Mouse (Mus musculus) gastrocnemius, postnatal 36 days (tissue): Measurements from ENCODE around the gene Kdm4c. TPM values are rescaled to one million over a fixed set of nuclear protein-coding genes. Genes with fewer than 3 reads are reported as not detected.
"Not testable (repeated sequence)": the region's sequence is repeated elsewhere in the genome, so short reads cannot be mapped to it uniquely, and the experiment has no call there.

Experiments used
- DNase-seq, 2 experiments: peaks; one replicate each; pipeline ENCODE4 v3.0.0; 2022
- intact Hi-C: fragments of 180-260 bp; cut with DNase I; formaldehyde crosslinking; loops from one replicate; pipeline ENCODE4 v1.15.1; 2025
- total RNA-seq, 2 experiments: library from RNA; stranded (reverse); gene quantifications; 2 replicates each; pipeline ENCODE4 v1.2.3; 2021

The Kdm4c gene
- total RNA-seq, 2 experiments from 2014 or later, result 5.6 to 9.4 TPM

DNA sequence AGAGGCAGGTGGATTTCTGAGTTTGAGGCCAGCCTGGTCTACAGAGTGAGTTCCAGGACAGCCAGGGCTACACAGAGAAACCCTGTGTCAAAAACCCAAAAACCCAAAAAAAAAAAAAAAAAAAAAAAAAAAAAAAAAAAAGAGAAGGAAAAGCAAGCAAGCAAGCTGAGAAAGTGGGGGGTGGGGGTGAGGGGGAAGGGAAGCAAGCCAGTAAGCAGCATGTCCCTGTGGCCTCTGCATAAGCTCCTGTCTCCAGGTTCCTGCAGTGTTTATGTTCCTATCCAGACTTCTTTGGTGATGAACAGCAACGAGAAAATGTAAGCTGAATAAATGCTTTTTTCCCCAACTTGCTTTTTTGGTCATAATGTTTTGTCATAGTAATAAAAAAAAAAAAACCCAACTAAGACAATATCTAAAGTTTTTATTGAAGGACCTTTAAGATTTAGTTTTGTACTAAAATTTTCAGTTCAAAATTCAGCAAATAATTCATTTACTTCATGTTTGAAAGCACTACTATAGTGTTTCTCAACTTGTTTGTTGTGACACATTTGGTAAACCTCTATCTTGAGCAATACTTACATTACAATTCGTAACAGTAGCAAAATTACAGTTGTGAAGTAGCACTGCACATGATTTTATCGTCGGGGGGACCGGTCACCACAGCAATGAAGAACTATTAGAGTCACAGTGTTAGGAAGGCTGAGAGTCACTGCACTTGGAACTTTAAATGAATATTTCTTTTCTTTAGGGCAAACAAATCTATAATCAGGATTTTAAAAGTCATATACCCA lies 63.2 kb downstream of the Kdm4c start:
- DNase-seq, result no peak
- intact Hi-C loops, result no loop called here

DNA sequence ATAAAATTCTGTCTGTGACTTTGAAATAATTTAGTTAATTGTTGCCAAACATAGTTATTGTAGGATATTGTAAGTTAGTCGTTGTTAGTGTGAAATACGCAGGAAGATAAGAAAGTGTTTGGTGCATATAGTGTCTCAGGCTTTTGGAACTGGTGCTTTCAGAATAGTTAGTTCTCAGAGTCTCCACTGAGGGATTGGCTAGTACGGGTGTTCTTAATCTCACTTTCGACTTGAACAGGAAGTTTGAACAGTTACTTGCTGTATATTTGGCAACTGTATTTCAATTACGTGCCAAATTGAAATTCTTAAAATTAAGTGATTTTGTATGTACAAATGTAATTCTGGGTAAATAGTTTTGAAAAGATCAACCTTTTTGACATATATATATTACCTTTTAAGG lies 68.8 kb downstream of the Kdm4c start:
- intact Hi-C loops, result no loop called here
- DNase-seq, result no peak

DNA sequence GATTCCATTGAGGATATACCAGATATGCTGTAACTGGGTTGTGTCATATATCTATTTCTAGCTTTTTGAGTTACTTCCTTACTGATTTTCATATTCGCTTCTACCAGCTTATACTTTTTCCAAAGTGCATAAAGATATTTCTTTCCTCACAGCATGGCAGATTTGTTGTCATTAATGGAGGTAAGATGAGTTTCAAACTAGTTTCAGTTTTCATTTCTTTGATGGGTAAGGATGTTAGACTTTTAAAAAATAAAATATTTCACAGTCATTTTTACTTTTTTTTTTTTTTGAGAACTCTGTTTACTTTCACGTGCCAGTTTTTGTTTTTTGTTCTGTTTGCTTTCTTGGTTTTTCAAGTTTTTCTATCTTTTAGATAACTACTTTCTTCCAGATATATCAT lies 70.6 kb downstream of the Kdm4c start:
- intact Hi-C loops, result no loop called here
- no peak for DNase-seq

DNA sequence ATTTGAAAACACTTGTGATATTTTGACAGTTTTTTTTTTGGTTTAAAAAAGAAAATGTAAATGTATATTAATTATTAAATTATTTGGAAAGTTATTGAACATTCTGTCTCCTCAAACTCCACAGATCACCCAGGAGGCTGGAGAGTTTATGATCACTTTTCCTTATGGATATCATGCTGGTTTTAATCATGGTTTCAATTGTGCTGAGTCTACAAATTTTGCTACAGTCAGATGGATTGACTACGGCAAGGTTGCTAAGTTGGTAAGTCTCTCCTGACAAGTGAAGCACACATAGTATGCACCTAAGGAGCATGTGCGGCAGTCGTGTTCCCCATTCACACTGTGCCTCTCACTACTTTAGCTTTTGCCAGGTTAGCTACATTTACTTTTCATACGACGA lies 73.1 kb downstream of the Kdm4c start:
- DNase-seq, result no peak
- intact Hi-C loops, result no loop called here

DNA sequence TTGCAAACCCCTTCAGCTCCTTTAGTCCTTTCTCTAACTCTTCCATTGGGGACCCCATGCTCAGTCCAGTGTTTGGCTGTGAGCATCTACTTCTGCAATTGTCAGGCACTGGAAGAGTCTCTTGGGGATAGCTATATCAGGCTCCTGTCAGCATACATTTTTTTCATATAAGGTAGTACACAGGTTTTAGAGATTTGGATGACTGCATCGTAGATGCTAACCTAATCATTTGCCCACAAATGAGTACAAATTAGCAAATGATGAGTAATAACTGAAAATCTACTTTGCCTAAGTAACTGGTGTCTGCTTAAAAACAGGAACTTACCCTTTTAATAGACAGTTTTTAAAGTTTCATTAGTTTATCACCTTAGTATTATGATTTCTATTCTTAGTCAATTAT lies 77.0 kb downstream of the Kdm4c start:
- DNase-seq, result no peak
- intact Hi-C loops, result no loop called here

DNA sequence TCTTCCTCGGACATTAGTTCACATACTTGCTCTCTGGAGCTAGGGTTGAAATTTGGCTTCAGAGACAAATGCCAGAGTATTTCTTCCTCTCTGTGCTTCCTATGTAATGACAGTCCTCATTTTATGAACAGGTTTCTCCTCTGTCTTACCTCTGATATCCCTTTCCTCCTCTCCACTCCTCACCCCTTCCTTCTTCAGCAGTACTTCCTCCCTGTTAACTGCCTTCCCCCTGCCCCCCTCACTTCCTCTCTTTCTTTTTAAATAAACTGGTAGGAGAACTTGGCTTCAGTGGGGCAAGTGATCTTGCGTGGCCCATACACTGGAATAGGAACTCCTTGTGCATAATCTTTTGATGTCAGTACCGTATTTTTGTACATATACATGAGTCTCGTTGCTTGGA lies 115.2 kb downstream of the Kdm4c start:
- no peak for DNase-seq
- intact Hi-C loops, result no loop called here

DNA sequence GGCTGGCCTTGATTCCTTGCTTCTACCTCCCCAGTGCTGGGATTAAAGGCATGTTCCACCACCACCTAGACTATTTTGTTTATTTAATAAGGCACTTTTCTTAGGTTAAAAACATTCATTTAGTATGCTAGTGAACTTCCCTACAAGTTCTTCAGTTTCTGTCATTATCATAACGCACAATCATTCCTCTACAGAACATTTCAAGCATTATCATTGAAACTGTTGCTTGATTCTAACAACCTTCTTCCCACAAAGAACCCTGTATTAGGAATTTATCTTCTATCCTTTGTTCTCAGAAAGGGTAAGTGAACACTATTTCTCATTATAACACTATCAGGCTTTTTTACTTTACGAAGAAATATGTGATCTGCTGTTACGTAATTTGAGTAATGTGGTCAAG lies 118.0 kb downstream of the Kdm4c start:
- intact Hi-C loops, result no loop called here
- DNase-seq, result no peak

DNA sequence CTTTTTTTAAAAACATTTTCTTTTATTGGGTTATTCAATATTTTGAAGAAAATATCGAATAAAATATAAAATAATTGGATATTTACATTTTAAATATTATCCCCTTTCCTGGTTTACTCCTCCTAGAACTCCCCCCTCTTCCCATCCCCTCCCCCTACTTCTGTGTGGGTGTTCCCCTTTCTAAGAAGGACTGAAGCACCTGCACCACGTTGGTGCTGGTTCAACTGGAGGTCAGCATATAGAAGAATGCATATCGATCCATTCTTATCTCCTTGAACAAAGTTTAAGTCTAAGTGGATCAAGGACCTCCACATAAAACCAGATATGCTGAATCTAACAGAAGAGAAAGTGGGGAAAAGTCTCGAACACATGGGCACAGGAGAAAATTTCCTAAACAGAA lies 144.3 kb downstream of the Kdm4c start:
- no peak for DNase-seq

DNA sequence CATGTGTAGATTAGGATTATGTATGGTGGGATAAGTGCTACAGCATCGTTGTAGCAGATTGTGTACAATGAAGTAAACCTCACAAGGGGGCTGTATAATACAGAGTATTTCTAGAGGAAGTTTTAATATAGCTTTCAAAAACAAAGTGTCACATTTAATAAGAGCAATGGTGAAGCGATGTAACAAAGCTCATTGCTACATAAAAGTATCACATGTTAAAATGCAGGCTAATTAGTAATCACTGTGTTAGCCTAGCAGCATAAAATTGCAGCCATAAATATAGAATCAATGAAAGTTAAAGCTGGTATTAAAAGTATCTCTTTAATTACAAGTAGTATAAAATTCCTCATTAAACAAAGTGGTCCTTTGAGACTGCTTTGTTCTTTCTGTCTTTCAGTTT lies 150.9 kb downstream of the Kdm4c start:
- intact Hi-C loops, result no loop called here
- DNase-seq, result no peak

More for the DNA sequence above, 144.3 kb downstream of the Kdm4c start:
- intact Hi-C loops, result no loop called here

DNA sequence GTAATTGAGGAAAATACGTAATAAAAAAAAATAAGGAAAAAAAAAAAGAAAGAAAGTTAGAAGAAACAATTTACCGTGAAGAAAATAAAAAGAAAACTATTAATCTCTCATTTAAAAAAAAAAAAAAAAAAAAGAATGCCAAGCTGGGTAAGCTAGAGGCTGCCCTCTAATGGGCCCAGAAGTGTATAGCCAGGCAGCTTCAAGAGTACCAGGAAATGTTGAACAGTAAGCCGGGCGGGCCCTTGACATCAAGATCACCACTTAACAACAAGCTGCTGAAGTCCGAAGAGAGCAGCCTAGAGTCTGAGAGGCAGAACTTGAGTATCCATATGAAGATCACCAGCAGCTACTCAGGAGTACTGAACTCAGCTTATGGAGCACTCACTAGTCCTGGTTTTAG lies 154.3 kb downstream of the Kdm4c start:
- intact Hi-C loops, result no loop called here
- DNase-seq, result no peak

DNA sequence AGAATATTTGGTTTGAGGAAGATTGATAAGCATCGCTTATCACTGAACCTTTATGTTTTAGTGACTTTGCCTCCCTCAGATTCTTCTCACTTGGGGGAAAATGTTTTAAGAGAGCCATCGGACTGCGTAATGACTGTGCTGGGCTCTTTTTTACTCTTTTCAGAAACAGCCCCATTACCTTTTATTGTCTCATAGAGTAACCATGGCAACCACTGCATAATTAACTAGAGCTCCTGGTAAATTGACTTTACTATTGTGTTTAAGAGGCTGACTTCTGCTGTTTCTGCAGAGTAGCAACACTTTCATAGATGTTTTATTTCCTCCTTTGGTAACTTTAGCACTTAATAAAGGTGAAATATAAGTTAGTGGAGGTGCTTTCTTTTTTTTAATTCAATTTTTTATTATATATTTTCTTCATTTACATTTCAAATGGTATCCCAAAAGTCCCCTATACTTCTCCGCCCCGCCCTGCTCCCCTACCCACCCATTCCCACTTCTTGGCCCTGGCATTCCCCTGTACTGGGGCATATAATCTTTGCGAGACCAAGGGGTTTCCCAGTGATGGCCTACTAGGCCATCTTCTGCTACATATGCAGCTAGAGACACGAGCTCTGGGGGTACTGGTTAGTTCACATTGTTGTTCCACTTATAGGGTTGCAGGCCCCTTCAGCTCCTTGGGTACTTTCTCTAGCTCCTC lies 159.5 kb downstream of the Kdm4c start:
- intact Hi-C loops, DNase-seq: not testable (repeated sequence)

DNA sequence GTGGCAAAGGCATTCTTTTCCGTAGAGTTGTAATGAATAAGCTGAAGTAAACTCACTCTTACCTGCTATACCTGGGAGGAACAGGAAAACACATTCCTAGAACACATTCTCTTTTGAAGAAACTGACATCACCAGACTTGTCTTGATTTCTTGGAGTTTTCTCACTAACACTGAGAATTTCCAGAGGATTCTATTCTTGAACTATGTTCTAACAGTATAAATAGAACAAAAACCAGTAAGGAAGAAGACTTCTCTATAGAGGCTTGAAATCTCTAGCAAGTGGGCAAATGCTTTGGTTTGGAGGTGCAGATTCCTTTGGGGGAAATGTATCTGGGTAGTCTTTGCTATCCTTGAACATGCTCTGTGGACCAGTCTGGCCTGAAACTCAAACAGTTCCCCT lies 166.4 kb downstream of the Kdm4c start:
- intact Hi-C loops, result loop anchor here (5.0 kb wide), 1 partner anchor 699 kb away; no protein-coding TSS in a partner anchor
- DNase-seq, result no peak

DNA sequence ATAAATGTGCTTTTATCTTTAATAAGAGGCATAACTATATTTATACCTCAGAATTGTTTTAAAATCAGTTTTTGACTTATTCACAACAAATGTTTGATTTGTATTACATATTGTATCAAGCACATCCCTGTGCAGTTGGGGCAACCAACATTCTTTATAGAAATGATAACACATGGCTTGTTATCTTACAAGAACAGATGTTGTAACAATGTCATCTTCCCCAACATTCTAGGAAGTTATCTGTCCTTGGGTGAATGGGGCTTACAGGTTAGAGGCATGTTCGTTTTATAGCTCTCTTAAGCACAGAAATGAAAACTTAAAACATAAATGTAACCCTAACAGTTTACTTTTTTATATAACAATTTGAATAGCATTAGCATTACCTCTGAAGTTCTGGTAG lies 177.5 kb downstream of the Kdm4c start:
- DNase-seq, result no peak
- intact Hi-C loops, result no loop called here

Other genes with a start within 250 kb of the Kdm4c start
- gene Frmd3, start 229.1 kb upstream of the Kdm4c start, total RNA-seq, result under 1 TPM; 0.22 to 0.31 TPM